Mouse (Mus musculus): ENCODE data around the gene Axin1.

The Axin1 gene

DNA sequence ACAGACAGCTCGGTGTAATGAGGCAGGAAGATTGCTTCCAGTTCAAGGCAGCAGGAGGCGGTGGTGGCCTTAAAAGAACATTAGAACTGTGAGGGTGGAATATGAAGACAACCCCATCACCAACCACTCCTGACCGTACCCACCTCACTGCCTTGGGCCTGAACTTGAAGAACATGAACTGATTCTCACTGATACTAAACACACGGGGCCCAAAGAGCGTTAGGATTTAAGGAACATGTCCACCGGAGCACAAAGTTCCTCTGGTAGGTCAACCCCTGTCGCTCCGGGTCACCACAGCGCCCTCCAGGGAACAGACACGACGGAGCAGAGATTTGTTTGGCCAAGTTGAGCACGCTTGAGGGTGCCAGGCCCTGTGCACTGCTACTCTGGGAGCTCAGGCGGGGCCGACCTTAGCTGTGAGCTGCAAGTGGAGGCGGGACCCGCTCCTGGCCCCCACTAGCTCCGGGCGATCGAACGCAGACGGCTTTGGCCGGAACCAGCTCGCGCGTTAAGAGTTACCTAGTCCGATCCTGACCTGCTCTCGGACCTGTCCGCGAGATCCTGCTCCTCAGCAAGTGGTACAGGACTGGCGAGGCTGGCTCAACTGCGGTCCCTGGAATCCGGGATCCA lies 105.1 kb downstream of the Axin1 start:
- DNase-seq: peak in 1 of 2 experiments; percentile 59

DNA sequence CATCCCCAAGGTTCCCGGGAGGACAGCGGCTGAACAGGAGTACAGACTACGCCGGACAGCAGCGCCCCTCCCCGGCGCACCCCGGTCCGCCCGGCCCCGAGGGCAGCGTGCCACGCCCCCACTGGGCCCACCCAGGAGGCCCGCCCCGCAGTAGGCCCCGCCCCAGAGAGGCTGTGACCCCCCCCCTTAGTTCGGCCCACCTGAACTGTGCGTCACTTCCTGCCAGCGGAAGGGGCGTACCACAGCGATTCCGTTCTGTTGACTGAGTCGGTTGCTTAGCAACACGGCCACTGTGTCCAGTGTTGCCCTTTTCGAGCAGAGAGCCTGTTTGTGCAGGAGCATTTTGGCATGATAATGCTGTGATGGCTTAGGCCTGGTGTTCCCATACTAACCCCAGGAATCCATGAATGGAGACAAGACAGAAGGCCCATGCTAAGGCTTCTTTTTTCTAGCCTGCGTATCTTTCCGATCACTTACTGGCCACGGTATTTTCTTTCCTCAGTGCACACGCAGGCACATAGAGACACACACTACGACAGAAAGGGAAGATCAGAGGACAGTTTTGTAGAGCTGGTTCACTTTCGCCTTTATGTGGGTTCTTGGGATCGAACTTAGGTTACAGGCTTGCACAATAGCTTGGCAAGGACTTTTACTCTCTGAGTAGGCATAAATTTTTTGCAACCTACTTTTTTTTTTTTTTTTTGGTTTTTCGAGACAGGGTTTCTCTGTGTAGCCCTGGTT lies 105.8 kb downstream of the Axin1 start, which contains the start of gene Fam234a:
Gene Fam234a (minus strand): TSS at position 142 of the 741 bp plus-strand sequence.
- peak; percentile 94 to 96 for DNase-seq

Measured in cerebellum, adult 18-20 months (tissue).